Mouse (Mus musculus): Measurements from ENCODE around the gene Krtap1-4.

DNA sequence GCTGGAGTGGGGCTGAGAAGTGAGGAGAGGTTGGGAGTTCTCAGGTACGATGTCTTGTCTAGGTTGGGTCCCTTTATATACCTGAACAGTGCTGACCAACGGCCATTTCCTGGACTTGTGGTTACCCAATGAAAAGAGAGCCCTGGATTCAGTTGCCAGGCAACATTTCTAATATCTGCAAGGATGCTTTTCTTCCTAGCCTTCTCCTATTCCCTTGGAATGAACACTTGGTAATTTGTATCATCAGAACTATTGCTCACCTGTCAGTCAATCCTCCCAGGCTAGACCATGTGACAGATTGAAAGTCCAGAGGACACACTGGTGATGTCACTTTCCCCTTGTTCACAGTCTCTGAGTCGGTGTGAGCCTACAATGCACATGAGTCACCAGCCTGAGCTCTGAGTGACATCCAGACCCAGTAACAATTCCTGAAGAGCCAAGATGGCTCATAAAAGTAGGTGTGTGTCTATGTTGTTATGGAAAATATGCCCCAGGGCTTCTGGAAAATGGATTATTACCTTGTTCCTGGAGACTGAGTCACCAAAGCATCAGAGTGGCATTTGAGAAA lies 31.4 kb upstream of the Krtap1-4 start, which contains the start of gene Krtap2-4:
- no peak for TF ChIP-seq POLR2A (IDR thresholded peaks at IDR 0.05; ENCODE audit: insufficient read depth, low read length)
- no peak for TF ChIP-seq CTCF (IDR thresholded peaks at IDR 0.05; ENCODE audit: low read depth, low read length)
